Mouse (Mus musculus): ENCODE data around the gene Hspa1b. TPM values are rescaled to one million over a fixed set of nuclear protein-coding genes. Genes with fewer than 3 reads are reported as not detected.
"Not testable (repeated sequence)": the region's sequence is repeated elsewhere in the genome, so short reads cannot be mapped to it uniquely, and the experiment has no call there.

Gene Hspa1b
- polyA plus RNA-seq, 1 experiment, result 12.5 TPM

GRCm38 (mm10) chr17:34951636-34952377 lies 7.2 kb downstream of the Hspa1b start:
- Histone ChIP-seq H3K4me1 (ENCODE audit: control insufficient read depth, insufficient read depth, insufficient read length) (peaks cover 7% of the 10 kb centered on the region; the same call in 1 of the 2 replicates), H3K27ac (ENCODE audit: insufficient read depth, low read length) (peak overlapping the region; percentile 51), H3K27me3 (ENCODE audit: control insufficient read depth, insufficient read depth, low read length) (no peaks in the 10 kb centered on the region), H3K4me3 (ENCODE audit: extremely low read depth, insufficient read depth, insufficient read length) (peak overlapping the region; percentile 82), H3K36me3 (ENCODE audit: control insufficient read depth, insufficient read depth, low read length) (peaks cover 2% of the 10 kb centered on the region; the same call in 1 of the 2 replicates)
- TF ChIP-seq CTCF (IDR thresholded peaks at IDR 0.05; ENCODE audit: extremely low read depth, insufficient read depth, insufficient read length, insufficient replicate concordance) (no peak), POLR2A (IDR thresholded peaks at IDR 0.05; ENCODE audit: low read depth, low read length) (no peak)
- WGBS, result under 1% methylated on average over 29 of the region's 29 CpGs
- DNase-seq (ENCODE audit: low read depth in 1 of 2, low spot score in 2 of 2), result no peak

GRCm38 (mm10) chr17:34950514-34951455 lies 8.3 kb downstream of the Hspa1b start:
- H3K4me3 ChIP-seq (ENCODE audit: extremely low read depth, insufficient read depth, insufficient read length), result no peak overlapping the region
- TF ChIP-seq CTCF (IDR thresholded peaks at IDR 0.05; ENCODE audit: extremely low read depth, insufficient read depth, insufficient read length, insufficient replicate concordance), result no peak
- no peak for TF ChIP-seq POLR2A (IDR thresholded peaks at IDR 0.05; ENCODE audit: low read depth, low read length)
- H3K36me3 ChIP-seq (ENCODE audit: control insufficient read depth, insufficient read depth, low read length), result peaks cover 2% of the 10 kb centered on the region; the same call in 1 of the 2 replicates
- DNase-seq (ENCODE audit: low read depth in 1 of 2, low spot score in 2 of 2), result no peak
- WGBS, result 42% methylated on average over 10 of the region's 10 CpGs
- no peak overlapping the region for H3K27ac ChIP-seq (ENCODE audit: insufficient read depth, low read length)
- H3K4me1 ChIP-seq (ENCODE audit: control insufficient read depth, insufficient read depth, insufficient read length), result peaks cover 7% of the 10 kb centered on the region; the same call in 1 of the 2 replicates
- no peaks in the 10 kb centered on the region for H3K27me3 ChIP-seq (ENCODE audit: control insufficient read depth, insufficient read depth, low read length)

DNA sequence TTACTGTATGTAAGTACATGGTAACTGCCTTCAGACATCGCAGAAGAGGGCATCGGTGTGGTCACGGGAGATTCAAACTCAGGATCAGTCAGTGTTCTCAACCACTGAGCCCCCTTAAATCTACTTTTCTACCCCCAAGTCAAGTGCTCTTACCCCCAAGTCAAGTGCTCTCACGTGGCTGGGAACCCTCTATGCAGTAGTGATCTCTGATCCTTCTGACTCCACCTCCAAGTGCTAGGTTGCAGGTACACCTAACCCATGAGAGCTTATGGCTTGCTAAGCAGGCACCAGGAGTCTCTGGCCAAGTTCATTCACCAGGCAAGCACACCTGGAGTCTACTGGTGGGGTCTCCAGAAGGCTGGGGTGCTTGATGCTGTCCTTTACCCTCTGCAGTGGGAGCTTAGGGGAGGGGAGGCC lies 9.5 kb downstream of the Hspa1b start:
- TF ChIP-seq CTCF (IDR thresholded peaks at IDR 0.05; ENCODE audit: extremely low read depth, insufficient read depth, insufficient read length, insufficient replicate concordance) (no peak), POLR2A (IDR thresholded peaks at IDR 0.05; ENCODE audit: low read depth, low read length) (no peak)
- DNase-seq (ENCODE audit: low read depth in 1 of 2, low spot score in 2 of 2), result no peak
- H3K4me1 ChIP-seq (ENCODE audit: control insufficient read depth, insufficient read depth, insufficient read length), result peaks cover 7% of the 10 kb centered on the region; the same call in 1 of the 2 replicates
- no peaks in the 10 kb centered on the region for H3K27me3 ChIP-seq (ENCODE audit: control insufficient read depth, insufficient read depth, low read length)
- 73% methylated on average over 4 of the region's 4 CpGs for WGBS
- no peak overlapping the region for H3K27ac ChIP-seq (ENCODE audit: insufficient read depth, low read length)
- peaks cover 2% of the 10 kb centered on the region; the same call in 1 of the 2 replicates for H3K36me3 ChIP-seq (ENCODE audit: control insufficient read depth, insufficient read depth, low read length)
- H3K4me3 ChIP-seq (ENCODE audit: extremely low read depth, insufficient read depth, insufficient read length), result no peak overlapping the region

GRCm38 (mm10) chr17:34948721-34949552 lies 10.1 kb downstream of the Hspa1b start:
- H3K27me3 ChIP-seq (ENCODE audit: control insufficient read depth, insufficient read depth, low read length); H3K4me3 ChIP-seq (ENCODE audit: extremely low read depth, insufficient read depth, insufficient read length); H3K27ac ChIP-seq (ENCODE audit: insufficient read depth, low read length); H3K4me1 ChIP-seq (ENCODE audit: control insufficient read depth, insufficient read depth, insufficient read length); H3K36me3 ChIP-seq (ENCODE audit: control insufficient read depth, insufficient read depth, low read length); DNase-seq (ENCODE audit: low read depth in 1 of 2, low spot score in 2 of 2): not testable (repeated sequence)
- 79% methylated on average over 9 of the region's 9 CpGs for WGBS

GRCm38 (mm10) chr17:34947606-34948005 lies 11.4 kb downstream of the Hspa1b start:
- Histone ChIP-seq H3K27me3 (ENCODE audit: control insufficient read depth, insufficient read depth, low read length) (no peaks in the 10 kb centered on the region), H3K4me1 (ENCODE audit: control insufficient read depth, insufficient read depth, insufficient read length) (peaks cover 7% of the 10 kb centered on the region; the same call in 1 of the 2 replicates), H3K27ac (ENCODE audit: insufficient read depth, low read length) (no peak overlapping the region), H3K4me3 (ENCODE audit: extremely low read depth, insufficient read depth, insufficient read length) (no peak overlapping the region), H3K36me3 (ENCODE audit: control insufficient read depth, insufficient read depth, low read length) (peaks cover 2% of the 10 kb centered on the region; the same call in 1 of the 2 replicates)
- DNase-seq (ENCODE audit: low read depth in 1 of 2, low spot score in 2 of 2), result no peak
- 40% methylated on average over 8 of the region's 8 CpGs for WGBS
- TF ChIP-seq POLR2A (IDR thresholded peaks at IDR 0.05; ENCODE audit: low read depth, low read length) (no peak), CTCF (IDR thresholded peaks at IDR 0.05; ENCODE audit: extremely low read depth, insufficient read depth, insufficient read length, insufficient replicate concordance) (peak; percentile 5; the same call in 1 of the 2 replicates)

- H3K27ac ChIP-seq (ENCODE audit: insufficient read depth, low read length), result no peak overlapping the region
- H3K4me3 ChIP-seq (ENCODE audit: extremely low read depth, insufficient read depth, insufficient read length), result no peak overlapping the region
- H3K27me3 ChIP-seq (ENCODE audit: control insufficient read depth, insufficient read depth, low read length), result no peaks in the 10 kb centered on the region
- TF ChIP-seq CTCF (IDR thresholded peaks at IDR 0.05; ENCODE audit: extremely low read depth, insufficient read depth, insufficient read length, insufficient replicate concordance) (no peak), POLR2A (IDR thresholded peaks at IDR 0.05; ENCODE audit: low read depth, low read length) (no peak)
- peaks cover 2% of the 10 kb centered on the region; the same call in 1 of the 2 replicates for H3K36me3 ChIP-seq (ENCODE audit: control insufficient read depth, insufficient read depth, low read length)
- peaks cover 3% of the 10 kb centered on the region; the same call in 1 of the 2 replicates for H3K4me1 ChIP-seq (ENCODE audit: control insufficient read depth, insufficient read depth, insufficient read length)
- 95% methylated on average over 5 of the region's 5 CpGs for WGBS
- no peak for DNase-seq (ENCODE audit: low read depth in 1 of 2, low spot score in 2 of 2)
Observed at GRCm38 (mm10) chr17:34946486-34947140, 12.4 kb downstream of the Hspa1b start.
